Mouse (Mus musculus): Measurements from ENCODE around the gene Ccdc73. TPM values are rescaled to one million over a fixed set of nuclear protein-coding genes. Genes with fewer than 3 reads are reported as not detected.

The Ccdc73 gene
- 8.0 TPM for polyA plus RNA-seq (2015; fragmentation: Illumina TruSeq; extraction: RNeasy Lipid Tissue Mini Kit (QIAGEN cat#74804); ENCODE audit: low read depth, low replicate concordance)

DNA sequence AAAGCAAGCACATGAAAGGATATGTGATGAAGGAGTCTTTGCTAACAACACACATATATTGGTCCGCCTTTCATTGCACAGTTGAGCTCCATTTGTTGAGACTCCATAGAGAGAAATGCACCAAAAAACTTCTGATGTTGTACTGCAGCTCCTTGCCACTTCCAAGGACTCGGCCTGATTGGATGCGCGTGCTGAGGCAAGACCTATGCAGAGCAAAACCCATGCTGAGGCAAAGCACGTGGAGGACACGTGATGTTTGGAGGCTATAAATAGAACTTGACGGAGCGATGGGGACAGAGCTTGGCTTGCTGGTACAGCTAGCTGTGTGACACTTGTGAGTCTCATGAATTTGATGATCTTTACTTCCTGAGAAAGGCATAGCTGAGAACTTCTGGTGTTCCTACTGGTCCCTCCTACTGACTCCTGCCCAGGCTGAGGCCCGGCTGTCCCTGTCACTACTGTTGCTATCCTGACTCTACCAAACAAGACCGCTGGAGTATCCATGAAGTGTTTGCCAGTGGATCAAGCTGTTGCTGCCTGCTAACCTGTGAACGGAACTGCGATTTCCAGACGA lies at the start of gene Ccdc73:
Gene Ccdc73 (plus strand): TSS at position 524 of the 574 bp plus-strand sequence.

DNA sequence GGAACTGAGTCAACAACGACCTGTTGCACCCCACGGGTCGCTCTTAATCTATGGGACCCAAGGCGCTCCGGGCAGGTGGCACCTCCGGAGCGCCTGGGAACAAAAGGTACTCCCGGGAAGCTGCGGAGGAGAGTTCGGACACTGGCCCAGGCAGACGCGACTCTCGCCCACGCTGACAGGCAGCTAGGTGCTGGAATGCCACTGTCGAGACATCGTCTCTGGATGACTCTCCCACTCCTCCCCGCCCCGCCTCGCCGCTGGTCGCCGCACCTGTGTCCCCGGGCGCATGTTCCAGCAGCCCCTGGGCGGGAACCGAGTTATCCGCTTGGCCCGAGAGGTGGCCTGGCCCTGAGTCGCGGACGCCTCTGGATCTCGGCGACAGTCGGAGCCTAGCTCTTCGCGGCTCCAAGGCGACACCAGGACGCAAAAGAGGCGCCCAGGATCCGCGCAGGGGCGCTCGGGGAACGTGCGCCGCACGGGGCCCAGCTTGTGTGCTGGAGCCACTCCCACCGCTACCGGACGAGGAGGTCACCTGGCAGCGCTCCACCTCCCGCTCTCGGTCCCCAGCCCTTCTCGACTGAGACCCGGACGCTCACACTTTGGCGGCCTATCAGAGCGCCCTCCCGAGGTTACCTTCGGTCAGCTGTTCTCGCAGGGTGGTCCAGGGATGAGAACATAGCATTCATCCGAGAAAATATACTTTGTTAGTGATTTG lies 18.2 kb upstream of the Ccdc73 start, which contains the start of gene Prrg4:
Gene Prrg4 (minus strand): TSS at position 601 of the 715 bp plus-strand sequence.

DNA sequence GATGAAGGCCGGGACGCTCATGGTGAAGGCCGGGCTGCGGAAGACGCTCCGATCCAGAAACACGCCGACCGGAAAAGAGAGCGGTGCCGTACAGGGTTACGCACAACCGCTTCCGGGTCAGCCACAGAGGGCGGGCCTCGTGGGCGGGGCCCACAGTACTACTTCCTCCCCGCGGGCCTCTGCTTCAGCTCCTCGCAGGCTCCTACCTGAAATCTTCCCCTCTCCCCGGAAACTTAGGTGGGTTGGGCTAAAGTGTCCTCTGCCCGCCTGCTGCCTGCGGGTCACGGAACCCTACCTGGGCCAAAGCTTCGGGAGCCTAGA lies 149.3 kb downstream of the Ccdc73 start, which contains the start of gene Eif3m:
Gene Eif3m (minus strand): TSS at position 114 of the 321 bp plus-strand sequence.

Other genes starting within 250 kb of the Ccdc73 start
- gene Tcp11l1, start 155.6 kb upstream of the Ccdc73 start, polyA plus RNA-seq (2015; fragmentation: Illumina TruSeq; extraction: RNeasy Lipid Tissue Mini Kit (QIAGEN cat#74804); ENCODE audit: low read depth, low replicate concordance): 15.5 TPM
- not detected for gene Pin1rt1, start 151.4 kb upstream of the Ccdc73 start, polyA plus RNA-seq (2015; fragmentation: Illumina TruSeq; extraction: RNeasy Lipid Tissue Mini Kit (QIAGEN cat#74804); ENCODE audit: low read depth, low replicate concordance)
- 3.2 TPM for gene Depdc7, start 124.9 kb upstream of the Ccdc73 start, polyA plus RNA-seq (2015; fragmentation: Illumina TruSeq; extraction: RNeasy Lipid Tissue Mini Kit (QIAGEN cat#74804); ENCODE audit: low read depth, low replicate concordance)
- 6.4 TPM for gene Qser1, start 51.0 kb upstream of the Ccdc73 start, polyA plus RNA-seq (2015; fragmentation: Illumina TruSeq; extraction: RNeasy Lipid Tissue Mini Kit (QIAGEN cat#74804); ENCODE audit: low read depth, low replicate concordance)
- gene Prrg4, start 17.9 kb upstream of the Ccdc73 start, polyA plus RNA-seq (2015; fragmentation: Illumina TruSeq; extraction: RNeasy Lipid Tissue Mini Kit (QIAGEN cat#74804); ENCODE audit: low read depth, low replicate concordance): 0.79 TPM
- 159 TPM for gene Eif3m, start 149.3 kb downstream of the Ccdc73 start, polyA plus RNA-seq (2015; fragmentation: Illumina TruSeq; extraction: RNeasy Lipid Tissue Mini Kit (QIAGEN cat#74804); ENCODE audit: low read depth, low replicate concordance)
- not detected for gene Gm11060, start 224.2 kb downstream of the Ccdc73 start, polyA plus RNA-seq (2015; fragmentation: Illumina TruSeq; extraction: RNeasy Lipid Tissue Mini Kit (QIAGEN cat#74804); ENCODE audit: low read depth, low replicate concordance)

Measured in brain, adult 10 weeks (tissue).